Mouse (Mus musculus) embryonic stem cell, embryonic (primary cell): ENCODE data around the gene Zbtb44.
"Not testable (repeated sequence)": the region's sequence is repeated elsewhere in the genome, so short reads cannot be mapped to it uniquely, and the experiment has no call there.

Experiments used
- CTCF ChIA-PET, 4 experiments: fragments of 300-600 bp in 2 of 4; fragments of 350-600 bp in 2 of 4; sonication (Branson Sonifier 250); formaldehyde crosslinking; loops; one replicate each; lab custom pipeline; 2022; ENCODE audit warnings: inconsistent platforms in 2 of 4; lab: Charles Lee
- POLR2A ChIA-PET, 4 experiments: fragments of 300-600 bp in 2 of 4; fragments of 350-600 bp in 2 of 4; sonication (Branson Sonifier 250); formaldehyde crosslinking; loops; one replicate each; lab custom pipeline; 2022; ENCODE audit warnings: antibody characterized with exemption in 4 of 4, inconsistent platforms in 1 of 4; lab: Charles Lee

Zbtb44 gene

GRCm38 (mm10) chr9:31028251-31028650 lies 2.2 kb upstream of the Zbtb44 start:
- ChIA-PET POLR2A (interaction anchor here (0.7 to 28.3 kb wide), 33 partner anchors 9 to 252 kb away, joined by 3 to 1045 read pairs (median 6); partner anchors contain the start of genes Adamts15 (in 1 of the 4), Adamts8 (in 1 of the 4) and Prdm10 (in 1 of the 4)), CTCF (no interaction called here)

GRCm38 (mm10) chr9:31029751-31030511 lies 513 bp upstream of the Zbtb44 start:
- CTCF ChIA-PET: interaction anchor here in 2 of 4 experiments (0.7 to 1.2 kb wide), 5 partner anchors 9 to 109 kb away, joined by 3 to 4 read pairs (median 3); no protein-coding TSS in a partner anchor
- POLR2A ChIA-PET: interaction anchor here (0.5 to 28.3 kb wide), 93 partner anchors 9 to 410 kb away, joined by 3 to 1045 read pairs (median 4); partner anchors contain the start of genes Adamts8 (in 3 of the 4), Nfrkb (in 2 of the 4), Prdm10 (in 2 of the 4) and Adamts15 (in 1 of the 4)

GRCm38 (mm10) chr9:31031414-31031843 lies 985 bp downstream of the Zbtb44 start:
- POLR2A ChIA-PET: interaction anchor here in 3 of 4 experiments (0.8 to 2.9 kb wide), 19 partner anchors 11 to 88 kb away, joined by 3 to 34 read pairs (median 7); no protein-coding TSS in a partner anchor
- CTCF ChIA-PET: no interaction called here

- CTCF ChIA-PET: no interaction called here
- POLR2A ChIA-PET: interaction anchor here in 3 of 4 experiments (0.7 to 2.9 kb wide), 12 partner anchors 9 to 42 kb away, joined by 3 to 34 read pairs (median 8); no protein-coding TSS in a partner anchor
Observed at GRCm38 (mm10) chr9:31032546-31032945, 2.1 kb downstream of the Zbtb44 start.

GRCm38 (mm10) chr9:31050208-31050607 lies 19.8 kb downstream of the Zbtb44 start:
- CTCF ChIA-PET: interaction anchor here in 2 of 4 experiments (0.7 to 1.2 kb wide), 3 partner anchors 21 to 1402 kb away, joined by 3 to 5 read pairs (median 4); no protein-coding TSS in a partner anchor
- POLR2A ChIA-PET: interaction anchor here (0.5 to 23.4 kb wide), 16 partner anchors 9 to 606 kb away, joined by 3 to 923 read pairs (median 6); partner anchors contain the start of gene Zbtb44 (in 4 of the 4)

- CTCF ChIA-PET: not testable (repeated sequence)
- POLR2A ChIA-PET: interaction anchor here (0.5 to 23.4 kb wide), 24 partner anchors 9 to 316 kb away, joined by 3 to 923 read pairs (median 4); partner anchors contain the start of gene Zbtb44 (in 4 of the 4)
Observed at GRCm38 (mm10) chr9:31051509-31051908, 21.1 kb downstream of the Zbtb44 start.

- ChIA-PET CTCF (no interaction called here), POLR2A (interaction anchor here in 3 of 4 experiments (0.7 to 1.1 kb wide), 5 partner anchors 12 to 69 kb away, joined by 3 to 5 read pairs (median 3); no protein-coding TSS in a partner anchor)
Observed at GRCm38 (mm10) chr9:31058723-31059122, 28.3 kb downstream of the Zbtb44 start.

- ChIA-PET CTCF (interaction anchor here in 2 of 4 experiments (0.6 to 0.7 kb wide), 2 partner anchors 312 to 596 kb away, joined by 3 read pairs; no protein-coding TSS in a partner anchor), POLR2A (interaction anchor here in 3 of 4 experiments (0.8 to 2.5 kb wide), 10 partner anchors 9 to 121 kb away, joined by 3 to 20 read pairs (median 6); partner anchors contain the start of gene Zbtb44 (in 1 of the 3))
Observed at GRCm38 (mm10) chr9:31070706-31071105, 40.3 kb downstream of the Zbtb44 start.

GRCm38 (mm10) chr9:31072256-31072655 lies 41.8 kb downstream of the Zbtb44 start:
- POLR2A ChIA-PET: interaction anchor here in 3 of 4 experiments (0.6 to 2.5 kb wide), 28 partner anchors 9 to 536 kb away, joined by 3 to 20 read pairs (median 6); partner anchors contain the start of genes Adamts8 (in 2 of the 3), Zbtb44 (in 2 of the 3) and Nfrkb (in 1 of the 3)
- CTCF ChIA-PET: interaction anchor here in 2 of 4 experiments (0.6 to 1.3 kb wide), 5 partner anchors 14 to 592 kb away, joined by 3 to 7 read pairs (median 4); no protein-coding TSS in a partner anchor

- ChIA-PET POLR2A (interaction anchor here (0.6 to 3.1 kb wide), 9 partner anchors 12 to 818 kb away, joined by 3 to 22 read pairs (median 3); partner anchors contain the start of gene Zbtb44 (in 1 of the 4)), CTCF (no interaction called here)
Observed at GRCm38 (mm10) chr9:31073797-31074196, 43.4 kb downstream of the Zbtb44 start.

GRCm38 (mm10) chr9:31074836-31075235 lies 44.4 kb downstream of the Zbtb44 start:
- ChIA-PET CTCF (interaction anchor here in 1 of 4 experiments (0.5 kb wide), 1 partner anchor 125 kb away, joined by 4 read pairs; no protein-coding TSS in a partner anchor), POLR2A (interaction anchor here in 3 of 4 experiments (0.9 to 3.1 kb wide), 12 partner anchors 11 to 132 kb away, joined by 3 to 22 read pairs (median 4); partner anchors contain the start of genes Adamts8 (in 1 of the 3) and Zbtb44 (in 1 of the 3))

GRCm38 (mm10) chr9:31080726-31081125 lies 50.3 kb downstream of the Zbtb44 start:
- CTCF ChIA-PET: interaction anchor here (0.9 to 2.8 kb wide), 8 partner anchors 25 to 600 kb away, joined by 3 to 15 read pairs (median 7); partner anchors contain the start of gene Adamts8 (in 1 of the 4)

GRCm38 (mm10) chr9:31082054-31082666 lies 51.7 kb downstream of the Zbtb44 start:
- CTCF ChIA-PET: interaction anchor here (0.5 to 2.8 kb wide), 16 partner anchors 8 to 602 kb away, joined by 3 to 15 read pairs (median 6); partner anchors contain the start of gene Adamts8 (in 1 of the 4)

More at GRCm38 (mm10) chr9:31080726-31081125, 50.3 kb downstream of the Zbtb44 start:
- POLR2A ChIA-PET: interaction anchor here in 2 of 4 experiments (0.8 to 4.4 kb wide), 18 partner anchors 9 to 600 kb away, joined by 3 to 17 read pairs (median 6); partner anchors contain the start of genes Nfrkb (in 1 of the 2) and Zbtb44 (in 1 of the 2)

GRCm38 (mm10) chr9:31082771-31083170 lies 52.3 kb downstream of the Zbtb44 start:
- ChIA-PET POLR2A (interaction anchor here in 1 of 4 experiments (1.1 to 1.3 kb wide), 2 partner anchors 79 to 602 kb away, joined by 4 read pairs; no protein-coding TSS in a partner anchor), CTCF (interaction anchor here (1.0 to 1.7 kb wide), 6 partner anchors 133 to 602 kb away, joined by 3 to 7 read pairs (median 4); partner anchors contain the start of gene Adamts8 (in 1 of the 4))

More at GRCm38 (mm10) chr9:31082054-31082666, 51.7 kb downstream of the Zbtb44 start:
- POLR2A ChIA-PET: interaction anchor here (0.5 to 4.4 kb wide), 27 partner anchors 8 to 602 kb away, joined by 3 to 17 read pairs (median 4); partner anchors contain the start of genes Nfrkb (in 1 of the 4) and Prdm10 (in 1 of the 4)

- ChIA-PET CTCF (interaction anchor here in 3 of 4 experiments (0.7 to 3.3 kb wide), 22 partner anchors 40 to 609 kb away, joined by 3 to 34 read pairs (median 8); partner anchors contain the start of gene Adamts8 (in 1 of the 3)), POLR2A (interaction anchor here in 2 of 4 experiments (1.0 to 3.2 kb wide), 7 partner anchors 11 to 165 kb away, joined by 3 to 16 read pairs (median 5); partner anchors contain the start of gene Adamts8 (in 1 of the 2))
Observed at GRCm38 (mm10) chr9:31085556-31085955, 55.1 kb downstream of the Zbtb44 start.

GRCm38 (mm10) chr9:31086085-31086753 lies 55.8 kb downstream of the Zbtb44 start:
- ChIA-PET POLR2A (interaction anchor here in 3 of 4 experiments (0.5 to 3.2 kb wide), 17 partner anchors 12 to 383 kb away, joined by 3 to 16 read pairs (median 4); partner anchors contain the start of genes Adamts8 (in 2 of the 3) and Adamts15 (in 1 of the 3)), CTCF (interaction anchor here (0.6 to 3.3 kb wide), 59 partner anchors 11 to 962 kb away, joined by 3 to 34 read pairs (median 4); partner anchors contain the start of genes Adamts8 (in 2 of the 4), Snx19 (in 1 of the 4) and Zbtb44 (in 1 of the 4))
